Mouse (Mus musculus): ENCODE results near the gene Comtd1. TPM values are rescaled to one million over a fixed set of nuclear protein-coding genes. Genes with fewer than 3 reads are reported as not detected.

The Comtd1 gene
- 21.0 and 24.2 TPM in 2 replicates for polyA plus RNA-seq (2015; fragmentation: Nextera tagmentation; extraction: Ambion mirVana)

- peaks cover 33% of the 10 kb centered on the region for H3K36me3 ChIP-seq
- peak within 1 kb of the TSS; percentile 72; the same call in 1 of the 2 replicates for H3K27ac ChIP-seq
- H3K4me3 ChIP-seq, result peak within 1 kb of the TSS; percentile 71
- H3K27me3 ChIP-seq, result no peaks in the 10 kb centered on the region; the same call in 1 of the 2 replicates
- peak; percentile 84 for ATAC-seq (ENCODE audit: low FRiP score, low read depth)
- H3K9ac ChIP-seq, result peak within 1 kb of the TSS; percentile 76
- no peaks in the 10 kb centered on the region for H3K9me3 ChIP-seq
- H3K4me1 ChIP-seq, result peaks cover 41% of the 10 kb centered on the region
- 1% methylated on average over 48 of the region's 51 CpGs for WGBS
- H3K4me2 ChIP-seq (replicated peaks), result peak within 1 kb of the TSS; percentile 100
Measured at GRCm38 (mm10) chr14:21848166-21849154, at the start of gene Comtd1. Gene Comtd1 (minus strand): TSS chr14:21848977.

DNA sequence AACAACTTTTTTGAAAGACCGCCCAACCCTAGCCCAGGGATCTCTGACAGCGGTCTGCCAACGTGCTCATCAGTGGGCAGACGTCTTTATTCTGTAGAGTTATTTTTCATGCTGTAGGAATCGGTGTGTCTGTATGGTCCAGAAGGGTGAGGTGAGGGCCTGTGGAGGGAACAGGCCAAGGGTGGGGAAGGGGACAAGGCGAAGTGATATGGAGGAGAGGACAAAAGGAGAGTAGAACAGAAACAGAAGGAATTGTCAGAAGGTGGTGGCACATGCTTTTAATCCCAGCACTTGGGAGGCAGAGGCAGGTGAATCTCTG is 43.5 kb upstream of the Comtd1 start:
- no peaks in the 10 kb centered on the region for H3K9me3 ChIP-seq
- no peak overlapping the region for H3K9ac ChIP-seq
- no peak overlapping the region for H3K4me3 ChIP-seq
- WGBS, result 21% methylated on average over 6 of the region's 6 CpGs
- no peak overlapping the region for H3K27ac ChIP-seq
- H3K4me2 ChIP-seq (replicated peaks), result peak overlapping the region; percentile 47
- H3K4me1 ChIP-seq, result peaks cover 13% of the 10 kb centered on the region
- H3K27me3 ChIP-seq, result peaks cover 8% of the 10 kb centered on the region; the same call in 1 of the 2 replicates
- no peak for ATAC-seq (ENCODE audit: low FRiP score, low read depth)
- H3K36me3 ChIP-seq, result no peaks in the 10 kb centered on the region

- H3K4me3 ChIP-seq, result no peak overlapping the region
- peak overlapping the region; percentile 47 for H3K4me2 ChIP-seq (replicated peaks)
- no peaks in the 10 kb centered on the region for H3K36me3 ChIP-seq
- ATAC-seq (ENCODE audit: low FRiP score, low read depth), result peak; percentile 87
- WGBS, result 4% methylated on average over 15 of the region's 15 CpGs
- peak overlapping the region; percentile 52; the same call in 1 of the 2 replicates for H3K27ac ChIP-seq
- peaks cover 8% of the 10 kb centered on the region; the same call in 1 of the 2 replicates for H3K27me3 ChIP-seq
- H3K9me3 ChIP-seq, result no peaks in the 10 kb centered on the region
- H3K9ac ChIP-seq, result 0 out of 2 replicates have a peak overlapping the region, but pooled peaks have one; percentile 19
- peaks cover 13% of the 10 kb centered on the region for H3K4me1 ChIP-seq
Measured at GRCm38 (mm10) chr14:21891581-21892340, 43.0 kb upstream of the Comtd1 start.

GRCm38 (mm10) chr14:21890430-21890829 is 41.7 kb upstream of the Comtd1 start:
- 79% methylated on average over 2 of the region's 2 CpGs for WGBS
- ATAC-seq (ENCODE audit: low FRiP score, low read depth), result no peak

DNA sequence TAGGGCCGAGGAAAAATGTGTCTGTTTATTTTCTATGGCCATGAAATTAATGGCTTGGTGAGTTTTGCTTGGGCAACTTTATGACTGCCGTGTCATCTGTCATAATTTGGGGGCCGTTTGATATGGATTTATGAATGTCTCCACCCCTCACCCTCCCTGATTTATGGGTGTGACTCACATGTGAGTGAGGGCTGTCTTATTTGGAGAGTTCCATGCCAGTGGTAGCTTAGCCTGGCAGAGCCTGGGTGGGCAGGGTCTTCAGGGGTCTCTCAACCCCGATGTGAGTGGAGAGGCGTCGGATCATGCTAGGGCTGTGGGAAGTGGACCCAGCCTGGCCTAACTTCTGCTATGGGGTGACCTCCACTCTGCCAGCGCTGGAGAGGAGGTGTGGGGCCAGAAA is 18.0 kb upstream of the Comtd1 start:
- WGBS, result 23% methylated on average over 7 of the region's 7 CpGs
- H3K9ac ChIP-seq, result no peak overlapping the region

More at GRCm38 (mm10) chr14:21890430-21890829, 41.7 kb upstream of the Comtd1 start:
- Histone ChIP-seq H3K4me2 (replicated peaks) (no peak overlapping the region), H3K36me3 (no peaks in the 10 kb centered on the region), H3K9me3 (no peaks in the 10 kb centered on the region), H3K27ac (no peak overlapping the region), H3K4me1 (peaks cover 13% of the 10 kb centered on the region), H3K9ac (no peak overlapping the region), H3K27me3 (peaks cover 8% of the 10 kb centered on the region; the same call in 1 of the 2 replicates), H3K4me3 (no peak overlapping the region)

DNA sequence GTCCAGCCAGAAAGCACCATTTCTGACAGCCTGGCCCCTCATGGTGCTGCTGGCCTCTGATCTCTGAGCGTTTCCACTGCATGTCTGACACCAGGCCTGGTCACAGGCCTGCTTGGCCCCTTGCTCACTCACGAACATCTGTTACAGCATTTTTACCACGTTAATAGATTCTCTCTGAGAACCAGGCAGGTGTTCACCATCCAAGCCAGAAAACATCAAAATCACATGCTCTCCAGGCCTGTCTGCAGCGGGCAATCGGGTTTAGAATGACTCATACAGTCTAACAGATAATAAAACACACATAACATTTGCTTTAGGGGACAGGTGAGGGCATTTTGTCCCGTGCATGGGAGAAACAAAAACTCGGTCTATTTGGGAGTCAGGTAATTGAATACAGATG is 17.5 kb upstream of the Comtd1 start:
- ATAC-seq (ENCODE audit: low FRiP score, low read depth), result peak; percentile 86
- H3K27me3 ChIP-seq, result peaks cover 6% of the 10 kb centered on the region; the same call in 1 of the 2 replicates
- no peaks in the 10 kb centered on the region for H3K9me3 ChIP-seq
- peak overlapping the region; percentile 67 for H3K27ac ChIP-seq
- 0 out of 2 replicates have a peak overlapping the region, but pooled peaks have one; percentile 7 for H3K4me2 ChIP-seq (replicated peaks)
- H3K4me1 ChIP-seq, result peaks cover 21% of the 10 kb centered on the region
- no peaks in the 10 kb centered on the region for H3K36me3 ChIP-seq
- WGBS, result 6% methylated on average over 7 of the region's 7 CpGs
- no peak overlapping the region for H3K9ac ChIP-seq
- no peak overlapping the region for H3K4me3 ChIP-seq

More for the DNA sequence above, 18.0 kb upstream of the Comtd1 start:
- Histone ChIP-seq H3K4me2 (replicated peaks) (no peak overlapping the region), H3K9me3 (no peaks in the 10 kb centered on the region), H3K4me3 (no peak overlapping the region), H3K27me3 (peaks cover 6% of the 10 kb centered on the region; the same call in 1 of the 2 replicates), H3K27ac (0 out of 2 replicates have a peak overlapping the region, but pooled peaks have one; percentile 29), H3K36me3 (no peaks in the 10 kb centered on the region), H3K4me1 (peaks cover 21% of the 10 kb centered on the region)
- peak; percentile 46 for ATAC-seq (ENCODE audit: low FRiP score, low read depth)

DNA sequence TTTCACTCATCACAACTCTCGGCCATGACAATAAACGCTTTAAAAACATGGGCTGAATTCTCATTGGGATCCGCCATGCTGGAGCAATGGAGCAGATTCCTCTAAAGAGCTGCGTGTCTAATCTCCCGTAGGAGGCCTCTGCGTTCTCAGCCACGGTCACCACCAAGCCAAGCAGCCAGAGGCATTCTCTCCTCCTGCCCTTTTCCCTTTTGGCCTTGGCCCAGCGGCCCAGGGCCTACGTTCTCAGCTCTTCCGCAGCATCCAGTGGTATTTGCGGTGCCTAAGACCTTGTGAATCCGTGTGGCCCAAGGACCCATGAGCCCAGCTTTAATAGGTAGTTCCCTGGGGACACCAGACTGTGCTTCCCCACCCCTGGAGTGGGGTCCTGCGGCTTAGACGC is 8.1 kb upstream of the Comtd1 start:
- ATAC-seq (ENCODE audit: low FRiP score, low read depth), result no peak
- Histone ChIP-seq H3K27ac (no peak overlapping the region), H3K9ac (no peak overlapping the region), H3K4me1 (peaks cover 21% of the 10 kb centered on the region), H3K4me3 (no peak overlapping the region), H3K27me3 (peaks cover 7% of the 10 kb centered on the region; the same call in 1 of the 2 replicates), H3K4me2 (replicated peaks) (no peak overlapping the region), H3K36me3 (no peaks in the 10 kb centered on the region), H3K9me3 (no peaks in the 10 kb centered on the region)
- 83% methylated on average over 14 of the region's 14 CpGs for WGBS

DNA sequence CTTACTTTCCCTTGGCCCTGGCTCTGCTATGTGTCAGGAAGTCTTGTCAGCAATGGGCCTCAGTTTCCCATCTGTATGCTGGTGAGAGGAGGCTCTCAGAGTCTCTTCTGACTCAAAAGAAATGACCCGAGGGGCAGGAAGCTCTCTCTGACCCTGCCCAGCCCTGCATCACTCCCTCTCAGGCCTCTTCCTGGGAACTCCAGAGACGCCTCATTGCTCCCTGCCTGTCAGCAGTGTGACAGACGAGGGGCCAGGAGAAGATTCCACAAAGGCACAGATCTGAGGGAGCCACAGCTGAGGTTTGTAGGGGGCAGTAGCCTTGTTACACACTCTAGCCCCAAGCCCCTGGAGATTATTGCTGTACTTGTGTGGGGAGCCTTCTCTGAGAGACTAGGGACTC is 7.2 kb upstream of the Comtd1 start:
- H3K4me2 ChIP-seq (replicated peaks), result no peak overlapping the region
- no peak overlapping the region for H3K4me3 ChIP-seq
- no peak overlapping the region for H3K27ac ChIP-seq
- no peak for ATAC-seq (ENCODE audit: low FRiP score, low read depth)
- no peaks in the 10 kb centered on the region for H3K36me3 ChIP-seq
- H3K9ac ChIP-seq, result no peak overlapping the region
- peaks cover 22% of the 10 kb centered on the region for H3K4me1 ChIP-seq
- WGBS, result 49% methylated on average over 3 of the region's 3 CpGs
- no peaks in the 10 kb centered on the region for H3K9me3 ChIP-seq
- peaks cover 7% of the 10 kb centered on the region; the same call in 1 of the 2 replicates for H3K27me3 ChIP-seq

DNA sequence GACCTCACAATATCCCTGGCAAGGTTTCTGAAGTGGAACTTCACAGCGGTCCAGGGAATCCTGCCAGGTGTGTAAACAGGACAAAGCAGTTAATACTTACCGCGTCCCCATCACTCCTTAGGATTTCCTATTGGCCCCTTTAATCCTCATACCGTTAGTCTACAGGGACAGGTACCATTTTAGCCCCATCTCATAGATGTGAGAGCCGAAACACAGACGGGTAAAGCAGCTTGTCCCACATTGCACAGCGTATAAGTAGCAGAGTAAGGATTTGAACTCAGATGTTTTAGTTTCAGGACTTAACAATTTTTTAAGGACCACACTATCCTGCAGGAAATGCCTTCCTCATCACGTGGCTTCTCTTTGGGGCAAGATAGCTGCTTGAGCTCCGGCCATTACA is 5.5 kb upstream of the Comtd1 start:
- H3K4me1 ChIP-seq, result peaks cover 32% of the 10 kb centered on the region
- no peaks in the 10 kb centered on the region for H3K9me3 ChIP-seq
- H3K27me3 ChIP-seq, result peaks cover 7% of the 10 kb centered on the region; the same call in 1 of the 2 replicates
- 71% methylated on average over 9 of the region's 9 CpGs for WGBS
- no peak for ATAC-seq (ENCODE audit: low FRiP score, low read depth)
- peak overlapping the region; percentile 61 for H3K4me2 ChIP-seq (replicated peaks)
- H3K36me3 ChIP-seq, result no peaks in the 10 kb centered on the region
- no peak overlapping the region for H3K27ac ChIP-seq
- no peak overlapping the region for H3K4me3 ChIP-seq
- no peak overlapping the region for H3K9ac ChIP-seq

DNA sequence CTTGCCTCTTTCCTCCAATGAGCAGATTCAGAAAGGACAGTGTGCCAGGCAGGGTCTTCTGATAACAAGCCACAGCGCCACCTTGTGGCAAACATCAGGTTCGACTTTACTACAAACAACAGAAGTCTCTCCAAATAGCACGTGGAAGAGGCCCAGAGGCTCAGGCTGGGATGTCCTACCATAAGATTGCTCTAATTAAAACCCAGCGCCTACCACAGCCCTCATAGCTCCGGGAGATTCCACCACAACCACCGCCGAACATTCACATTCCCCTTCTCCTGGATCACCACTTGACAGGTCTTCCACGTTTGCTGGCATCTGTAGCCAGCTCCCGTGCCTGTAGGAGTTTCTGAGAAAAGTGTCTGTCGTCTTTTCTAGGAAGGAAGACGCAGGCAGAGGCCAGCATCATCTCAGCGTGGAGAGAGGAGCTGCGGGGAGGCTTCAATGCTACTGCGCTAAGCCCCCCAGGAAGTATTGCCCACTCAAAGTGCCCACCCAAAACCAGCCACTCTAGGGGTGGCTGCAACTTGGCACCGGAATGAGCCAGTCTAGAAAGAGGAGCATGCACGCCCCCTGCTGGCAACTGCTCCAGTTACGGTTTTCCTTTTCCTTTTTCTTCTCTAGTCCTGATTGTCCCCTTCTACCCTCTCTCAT is 4.8 kb upstream of the Comtd1 start:
- Histone ChIP-seq H3K4me1 (peaks cover 32% of the 10 kb centered on the region), H3K9me3 (no peaks in the 10 kb centered on the region), H3K9ac (0 out of 2 replicates have a peak overlapping the region, but pooled peaks have one; percentile 31), H3K36me3 (no peaks in the 10 kb centered on the region), H3K4me3 (peak overlapping the region; percentile 25), H3K27ac (peak overlapping the region; percentile 44; the same call in 1 of the 2 replicates), H3K4me2 (replicated peaks) (peak overlapping the region; percentile 61), H3K27me3 (peaks cover 7% of the 10 kb centered on the region; the same call in 1 of the 2 replicates)
- ATAC-seq (ENCODE audit: low FRiP score, low read depth), result no peak
- 7% methylated on average over 17 of the region's 17 CpGs for WGBS

DNA sequence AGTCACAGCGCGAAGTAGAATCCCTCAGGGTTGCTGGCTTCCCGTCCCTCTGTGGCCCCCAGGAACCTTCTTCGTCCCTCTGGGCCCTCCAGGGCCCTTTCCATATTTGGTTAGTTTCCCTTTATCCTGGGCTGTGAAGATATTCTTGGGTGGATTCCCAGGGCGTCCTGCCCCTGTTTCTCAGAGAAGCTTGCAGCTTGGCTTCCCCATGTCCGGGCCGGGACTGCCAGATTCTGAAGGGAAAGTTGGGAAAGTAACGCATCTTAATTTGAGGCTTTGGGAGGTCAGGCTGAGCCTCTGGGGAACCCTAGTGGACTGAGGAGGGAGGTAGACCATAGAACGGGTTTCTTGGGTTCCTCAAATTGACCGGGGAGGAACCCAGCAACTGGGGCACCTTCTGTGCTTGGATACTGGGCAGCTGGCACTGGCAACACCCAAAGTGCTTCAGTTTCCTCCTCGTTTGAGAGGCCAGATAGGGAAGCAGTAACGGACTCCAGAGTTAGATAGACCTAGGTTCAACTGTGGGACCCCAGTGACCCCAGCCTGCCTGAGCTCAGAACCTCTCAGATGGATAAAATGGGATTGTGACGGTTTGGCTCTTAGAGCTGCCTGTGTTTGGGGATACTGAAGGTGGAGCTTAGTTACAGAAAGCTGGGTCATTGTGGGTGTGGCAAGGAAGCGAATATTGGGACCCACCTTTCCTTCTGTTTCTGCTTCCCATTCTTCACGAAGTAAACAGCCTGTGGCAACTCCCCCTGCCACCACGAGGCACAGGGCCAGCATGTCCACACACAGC is 3.4 kb upstream of the Comtd1 start:
- Histone ChIP-seq H3K4me2 (replicated peaks) (no peak overlapping the region), H3K27ac (no peak overlapping the region), H3K4me3 (no peak overlapping the region), H3K36me3 (no peaks in the 10 kb centered on the region), H3K9me3 (no peaks in the 10 kb centered on the region), H3K4me1 (peaks cover 45% of the 10 kb centered on the region), H3K9ac (no peak overlapping the region), H3K27me3 (peaks cover 7% of the 10 kb centered on the region; the same call in 1 of the 2 replicates)
- ATAC-seq (ENCODE audit: low FRiP score, low read depth), result no peak
- 79% methylated on average over 16 of the region's 16 CpGs for WGBS
